Mouse (Mus musculus) lung, embryonic 16.5 days (tissue): ENCODE measurements around the gene Dnajb12. TPM values are rescaled to one million over a fixed set of nuclear protein-coding genes. Genes with fewer than 3 reads are reported as not detected.

ENCODE experiments used
- ATAC-seq: fragments of 200-750 bp; cut with Nextera tagmentation; 2 replicates; pipeline ENCODE4 v1.8.0; 2017; ENCODE audit warnings: low read depth, mild to moderate bottlenecking, moderate library complexity
- H3K27ac ChIP-seq: fragments of 300-500 bp; sonication (generic); 2 replicates; pipeline ENCODE4 v1.5.1; 2014; ENCODE audit warnings: mild to moderate bottlenecking, control low read depth, low read length
- H3K27me3 ChIP-seq: fragments of 300-500 bp; sonication (generic); 2 replicates; pipeline ENCODE4 v1.6.1; 2014; ENCODE audit warnings: low read depth, low read length, mixed read lengths; ENCODE audit not compliant: control insufficient read depth, insufficient read depth
- H3K36me3 ChIP-seq: fragments of 300-500 bp; sonication (generic); 2 replicates; pipeline ENCODE4 v1.6.1; 2014; ENCODE audit warnings: low read length; ENCODE audit not compliant: control insufficient read depth, insufficient read depth
- H3K4me1 ChIP-seq: fragments of 300-500 bp; sonication (generic); replicated peaks from 2 replicates; pipeline ENCODE4 v1.6.1; 2014; ENCODE audit warnings: low read length, mixed read lengths; ENCODE audit not compliant: control insufficient read depth, insufficient read depth
- H3K4me2 ChIP-seq: fragments of 300-500 bp; sonication (generic); 2 replicates; pipeline ENCODE4 v1.6.1; 2014; ENCODE audit warnings: low read depth, low read length, control low read depth
- H3K4me3 ChIP-seq: fragments of 300-500 bp; sonication (generic); 2 replicates; pipeline ENCODE4 v1.5.1; 2014; ENCODE audit warnings: mild to moderate bottlenecking, low read length, control low read depth
- H3K9ac ChIP-seq: fragments of 300-500 bp; sonication (generic); 2 replicates; pipeline ENCODE4 v1.6.1; 2014; ENCODE audit warnings: low read length, control low read depth
- H3K9me3 ChIP-seq: fragments of 300-500 bp; sonication (generic); 2 replicates; pipeline ENCODE4 v1.6.1; 2016; ENCODE audit warnings: low read length; ENCODE audit not compliant: control insufficient read depth
- WGBS: fragments of 180-500 bp; shearing (Covaris S2); extraction: QIAGEN DNeasy Blood & Tissue Kit; methylation state at CpG from one replicate; pipeline ENCODE4 v1.1.7; 2014; 5-methylcytosine and 5-hydroxymethylcytosine counted together
- polyA plus RNA-seq: library from polyadenylated mRNA; unstranded; fragments of >200 nt; fragmentation: Nextera tagmentation; extraction: Ambion mirVana; gene quantifications from 2 replicates; pipeline ENCODE4 v1.2.1, GENCODE M21; 2015

The Dnajb12 gene
- polyA plus RNA-seq, 1 experiment from 2014 or later: 27.1 TPM

DNA sequence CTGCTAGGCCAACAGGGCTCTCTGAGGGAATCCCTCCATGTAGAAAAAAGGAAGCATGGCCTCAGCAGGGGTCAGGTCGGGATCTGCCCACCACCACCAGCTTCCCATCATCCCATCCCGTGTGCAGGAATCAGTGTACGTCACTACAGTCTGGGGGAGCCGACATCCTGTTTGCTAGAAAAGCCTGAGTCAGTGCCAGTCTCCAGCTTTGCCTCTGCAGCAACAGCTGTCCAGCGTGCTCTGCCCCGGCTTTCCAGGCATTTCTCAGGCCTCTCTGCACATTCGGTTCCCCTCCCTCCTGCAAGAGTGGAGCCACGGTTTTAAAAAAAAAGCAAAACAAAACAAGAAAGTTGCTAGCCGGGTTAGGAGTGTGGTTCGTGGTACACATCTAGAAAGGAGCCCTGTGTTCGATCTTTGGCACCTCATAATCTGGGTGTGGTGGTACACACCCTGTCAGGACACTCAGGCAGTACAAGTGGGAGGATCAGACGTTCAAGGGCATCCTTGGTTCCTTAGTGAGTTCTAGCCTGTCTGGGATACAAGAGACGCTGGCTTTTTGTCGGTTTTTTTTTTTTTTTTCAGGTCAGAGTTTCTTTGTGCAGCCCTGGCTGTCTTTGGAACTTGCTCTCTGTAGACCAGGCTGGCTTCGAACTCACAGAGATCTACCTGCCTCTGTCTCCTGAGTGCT, 40.3 kb downstream of the Dnajb12 start:
- H3K4me1 ChIP-seq: peaks cover 52% of the 10 kb centered on the region
- H3K4me3 ChIP-seq: no peak overlapping the region
- no peaks in the 10 kb centered on the region for H3K9me3 ChIP-seq
- H3K27ac ChIP-seq: peak overlapping the region; percentile 80
- no peaks in the 10 kb centered on the region for H3K36me3 ChIP-seq
- no peaks in the 10 kb centered on the region for H3K27me3 ChIP-seq
- WGBS: 31% methylated on average over 15 of the region's 15 CpGs
- ATAC-seq: peak; percentile 55
- H3K9ac ChIP-seq: peak overlapping the region; percentile 37; the same call in 1 of the 2 replicates
- no peak overlapping the region for H3K4me2 ChIP-seq

DNA sequence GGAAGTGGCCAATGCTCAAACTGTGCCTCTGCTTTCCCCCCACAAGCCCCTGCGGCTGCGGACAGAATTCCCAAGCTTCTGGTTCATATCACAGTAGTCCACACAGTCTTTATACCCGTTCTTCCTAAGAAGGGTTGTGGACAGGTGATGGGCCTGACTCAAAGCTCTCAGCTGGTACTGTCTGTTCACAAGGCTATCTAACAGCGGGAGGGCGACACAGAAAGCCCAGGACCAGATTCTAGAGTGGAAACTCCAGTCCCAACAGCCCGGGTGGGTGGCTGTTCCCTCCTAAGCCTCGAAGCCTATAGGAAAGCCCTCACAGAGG, 41.1 kb downstream of the Dnajb12 start:
- H3K27ac ChIP-seq: peak overlapping the region; percentile 58
- H3K4me1 ChIP-seq: peaks cover 49% of the 10 kb centered on the region
- H3K9ac ChIP-seq: peak overlapping the region; percentile 60
- 33% methylated on average over 7 of the region's 7 CpGs for WGBS
- H3K36me3 ChIP-seq: no peaks in the 10 kb centered on the region
- no peaks in the 10 kb centered on the region for H3K27me3 ChIP-seq
- no peaks in the 10 kb centered on the region for H3K9me3 ChIP-seq
- ATAC-seq: no peak
- H3K4me3 ChIP-seq: peak overlapping the region; percentile 47
- peak overlapping the region; percentile 80 for H3K4me2 ChIP-seq

DNA sequence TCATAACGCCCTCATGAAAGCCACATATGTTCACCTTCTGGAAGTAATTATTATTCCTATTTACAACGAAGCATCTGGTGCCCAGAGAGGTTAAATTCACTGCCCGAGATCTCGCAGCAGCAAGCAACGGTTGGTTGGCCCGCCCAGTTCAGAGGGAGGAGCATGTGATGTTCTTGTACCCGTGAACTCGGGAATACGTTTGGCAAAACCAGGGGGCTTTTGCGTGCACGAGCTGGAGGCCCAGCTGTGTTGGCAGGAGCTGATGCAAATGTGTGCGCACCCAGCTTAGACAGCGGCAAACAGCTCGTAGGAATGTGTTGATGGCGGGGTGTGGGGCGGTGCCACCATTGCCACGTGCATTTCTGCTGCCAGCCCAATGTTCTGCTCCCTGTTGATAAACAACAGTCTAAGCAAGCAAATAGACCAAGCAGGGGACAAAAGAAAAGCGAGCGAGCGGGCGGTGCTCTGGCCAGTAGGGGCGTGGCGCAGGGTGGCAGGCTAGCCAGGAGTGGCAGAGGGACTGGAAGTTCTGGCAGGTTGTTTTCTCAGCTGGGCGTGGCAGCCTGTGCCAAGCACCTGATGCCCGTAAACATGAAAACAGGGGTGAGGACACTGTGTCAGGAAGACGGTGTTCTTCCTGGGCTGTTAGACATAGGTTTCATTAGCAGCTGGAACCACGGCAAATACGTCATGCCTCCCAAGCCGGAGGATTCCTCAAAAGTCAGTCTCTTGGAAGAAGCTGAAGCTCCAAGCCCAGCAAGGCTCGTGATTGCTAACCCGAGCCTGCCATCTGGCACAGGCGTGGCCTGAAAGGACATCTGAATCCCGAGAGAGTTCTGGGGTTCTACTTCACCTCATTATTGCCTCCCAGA, 41.7 kb downstream of the Dnajb12 start:
- peak; percentile 49 for ATAC-seq
- Histone ChIP-seq H3K4me3 (peak overlapping the region; percentile 47), H3K4me2 (peak overlapping the region; percentile 80), H3K27ac (peak overlapping the region; percentile 58), H3K27me3 (no peaks in the 10 kb centered on the region), H3K4me1 (peaks cover 43% of the 10 kb centered on the region), H3K9ac (peak overlapping the region; percentile 60), H3K9me3 (no peaks in the 10 kb centered on the region), H3K36me3 (no peaks in the 10 kb centered on the region)
- WGBS: 2% methylated on average over 33 of the region's 33 CpGs

DNA sequence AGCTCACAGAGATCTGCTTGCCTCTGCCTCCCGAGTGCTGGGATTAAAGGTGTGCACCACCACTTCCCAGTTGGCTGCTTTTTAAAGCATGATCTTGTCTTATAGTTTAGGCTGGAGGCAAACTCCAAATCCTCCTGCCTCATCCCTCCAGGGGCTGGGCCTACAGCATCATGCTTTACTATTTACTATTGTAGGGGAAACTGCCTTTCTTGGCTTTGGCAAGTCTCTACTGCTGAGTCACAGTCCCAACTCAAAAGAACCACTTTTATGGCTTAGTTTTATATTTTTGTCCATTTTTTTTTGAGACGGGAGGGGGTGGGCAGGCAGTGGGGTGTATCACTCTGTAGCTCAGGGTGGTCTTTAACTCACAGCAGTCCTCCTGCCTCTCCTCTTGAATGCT, 44.1 kb downstream of the Dnajb12 start:
- Histone ChIP-seq H3K9ac (no peak overlapping the region), H3K27me3 (no peaks in the 10 kb centered on the region), H3K4me1 (peaks cover 31% of the 10 kb centered on the region), H3K27ac (no peak overlapping the region), H3K4me3 (no peak overlapping the region), H3K4me2 (no peak overlapping the region), H3K36me3 (no peaks in the 10 kb centered on the region), H3K9me3 (no peaks in the 10 kb centered on the region)
- ATAC-seq: no peak
- whole genome bisulfite sequencing: 75% methylated on average over 2 of the region's 2 CpGs

DNA sequence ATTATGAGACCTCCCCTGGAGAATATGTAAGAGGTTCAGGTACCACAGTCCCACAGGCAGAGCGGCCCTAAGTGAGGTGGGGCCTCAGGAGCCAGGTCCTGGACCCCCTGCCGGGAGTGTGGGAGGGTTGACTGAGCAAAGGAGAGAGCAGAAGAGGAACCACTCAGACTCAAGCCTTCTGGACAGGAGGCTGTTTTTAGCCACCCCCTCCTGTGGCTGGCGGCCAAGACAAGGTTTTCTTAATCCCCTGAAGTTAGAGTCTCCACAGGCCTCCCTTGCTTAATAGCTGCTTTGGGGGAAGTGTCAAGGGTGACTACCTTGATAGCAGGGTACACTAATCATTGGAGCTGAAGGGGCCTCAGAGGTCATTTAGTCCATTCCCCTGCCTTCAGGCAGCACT, 44.9 kb downstream of the Dnajb12 start:
- H3K9me3 ChIP-seq: no peaks in the 10 kb centered on the region
- no peak overlapping the region for H3K27ac ChIP-seq

DNA sequence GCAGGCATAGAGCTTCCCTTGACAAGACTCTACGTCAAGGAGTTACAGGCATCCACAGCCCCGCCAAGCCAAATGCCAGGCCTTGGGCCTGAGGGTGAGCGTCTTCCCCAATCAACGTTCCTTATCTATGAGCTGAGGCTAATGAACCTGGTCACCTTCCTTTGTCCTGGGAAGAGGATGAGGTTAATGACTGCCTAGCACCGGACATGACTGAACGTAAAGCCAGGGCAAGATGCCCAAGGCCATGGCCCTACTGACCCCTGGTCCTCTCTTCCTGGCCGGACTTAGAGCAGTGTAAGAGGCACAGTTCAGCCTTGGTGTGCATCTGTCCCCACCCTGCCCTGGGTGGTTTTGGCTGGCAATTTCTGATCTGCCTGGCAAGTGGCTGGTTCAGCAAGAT, 49.8 kb downstream of the Dnajb12 start:
- Histone ChIP-seq H3K27me3 (no peaks in the 10 kb centered on the region), H3K9me3 (no peaks in the 10 kb centered on the region), H3K36me3 (no peaks in the 10 kb centered on the region), H3K4me2 (no peak overlapping the region), H3K4me1 (peaks cover 1% of the 10 kb centered on the region; the same call in 1 of the 2 replicates), H3K4me3 (no peak overlapping the region), H3K27ac (no peak overlapping the region), H3K9ac (no peak overlapping the region)
- ATAC-seq: no peak
- WGBS: 78% methylated on average over 7 of the region's 7 CpGs

More for the DNA sequence above, 44.9 kb downstream of the Dnajb12 start:
- Histone ChIP-seq H3K4me2 (no peak overlapping the region), H3K4me3 (no peak overlapping the region), H3K27me3 (no peaks in the 10 kb centered on the region), H3K36me3 (no peaks in the 10 kb centered on the region), H3K9ac (no peak overlapping the region), H3K4me1 (peaks cover 28% of the 10 kb centered on the region)
- no peak for ATAC-seq
- 37% methylated on average over 3 of the region's 3 CpGs for WGBS

DNA sequence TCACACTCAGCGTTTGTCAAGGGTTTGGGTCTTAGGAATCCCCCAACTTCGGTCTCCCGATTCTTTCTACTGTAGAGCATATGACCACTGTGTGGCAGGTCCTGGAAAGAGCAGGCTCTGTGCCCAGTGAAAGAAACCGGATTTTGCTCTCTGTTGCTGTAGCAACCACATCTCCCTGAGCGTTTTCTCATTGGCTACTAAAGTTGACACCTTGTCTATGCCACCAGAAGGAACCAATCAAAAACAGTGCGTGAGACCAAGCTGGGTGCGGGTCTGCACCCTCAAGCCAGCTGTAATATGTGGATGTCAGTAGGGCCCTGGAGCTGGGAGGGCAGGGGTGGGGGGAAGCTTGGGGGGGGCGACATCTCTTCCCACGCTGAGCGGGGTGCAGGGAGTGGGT, 51.6 kb downstream of the Dnajb12 start:
- peak overlapping the region; percentile 25; the same call in 1 of the 2 replicates for H3K4me2 ChIP-seq
- ATAC-seq: peak; percentile 75

DNA sequence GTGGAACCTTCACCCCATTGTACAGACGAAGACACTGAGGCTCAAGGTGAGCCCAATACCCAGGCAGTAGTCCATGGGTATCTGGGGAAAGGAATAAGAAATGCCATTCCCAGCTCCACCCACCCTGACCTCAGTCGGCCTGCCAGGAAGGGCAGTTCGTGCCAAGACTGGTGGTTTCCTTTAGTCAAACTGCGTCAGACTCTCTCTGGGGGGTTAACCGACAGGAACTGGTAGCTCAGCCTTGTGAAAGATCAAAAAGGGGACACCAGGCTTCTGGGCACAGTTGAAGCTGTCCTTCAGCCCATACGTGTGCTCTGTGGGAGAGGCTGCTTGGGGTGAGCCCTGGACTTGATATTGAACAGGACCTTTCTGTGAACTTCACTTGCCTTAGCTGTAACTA, 53.2 kb downstream of the Dnajb12 start:
- no peak overlapping the region for H3K4me3 ChIP-seq
- no peak overlapping the region for H3K4me2 ChIP-seq
- H3K27ac ChIP-seq: no peak overlapping the region
- H3K9me3 ChIP-seq: no peaks in the 10 kb centered on the region
- WGBS: 73% methylated on average over 6 of the region's 6 CpGs
- no peaks in the 10 kb centered on the region; the same call in 1 of the 2 replicates for H3K4me1 ChIP-seq
- no peak for ATAC-seq
- H3K27me3 ChIP-seq: no peaks in the 10 kb centered on the region
- no peak overlapping the region for H3K9ac ChIP-seq
- H3K36me3 ChIP-seq: no peaks in the 10 kb centered on the region

More for the DNA sequence above, 51.6 kb downstream of the Dnajb12 start:
- H3K36me3 ChIP-seq: no peaks in the 10 kb centered on the region
- H3K4me3 ChIP-seq: no peak overlapping the region
- no peak overlapping the region for H3K9ac ChIP-seq
- WGBS: 25% methylated on average over 10 of the region's 10 CpGs
- no peaks in the 10 kb centered on the region for H3K27me3 ChIP-seq
- H3K9me3 ChIP-seq: no peaks in the 10 kb centered on the region
- H3K27ac ChIP-seq: no peak overlapping the region
- H3K4me1 ChIP-seq: no peaks in the 10 kb centered on the region; the same call in 1 of the 2 replicates

DNA sequence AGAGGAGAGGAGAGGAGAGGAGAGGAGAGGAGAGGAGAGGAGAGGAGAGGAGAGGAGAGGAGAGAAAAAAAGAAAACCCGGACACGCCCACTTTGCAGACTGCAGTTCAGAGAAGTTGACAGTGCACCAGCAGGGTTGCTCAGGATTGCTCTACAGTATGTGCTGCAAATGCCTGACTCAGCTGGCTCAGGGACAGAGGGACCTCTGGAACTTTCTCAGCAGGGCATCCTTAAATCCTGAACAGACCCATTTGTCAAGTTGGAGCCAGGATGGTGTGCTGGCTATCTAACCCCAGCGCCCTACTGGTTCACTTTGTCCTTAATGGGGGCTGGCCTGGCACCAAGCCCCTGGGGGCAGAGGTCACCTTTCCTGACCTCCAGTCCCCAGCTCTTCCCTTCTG, 54.7 kb downstream of the Dnajb12 start:
- no peak overlapping the region for H3K9ac ChIP-seq
- H3K4me3 ChIP-seq: no peak overlapping the region
- no peak overlapping the region for H3K27ac ChIP-seq
- WGBS: 54% methylated on average over 3 of the region's 3 CpGs
- no peaks in the 10 kb centered on the region; the same call in 1 of the 2 replicates for H3K4me1 ChIP-seq
- no peaks in the 10 kb centered on the region for H3K27me3 ChIP-seq
- no peaks in the 10 kb centered on the region for H3K9me3 ChIP-seq
- no peak overlapping the region for H3K4me2 ChIP-seq
- no peaks in the 10 kb centered on the region for H3K36me3 ChIP-seq
- ATAC-seq: no peak
